Mouse (Mus musculus): ENCODE results near the gene Trnp1. TPM values are rescaled to one million over a fixed set of nuclear protein-coding genes. Genes with fewer than 3 reads are reported as not detected.

The Trnp1 gene
- 30.5 and 40.3 TPM in 2 replicates for polyA plus RNA-seq (2015; fragmentation: Nextera tagmentation; extraction: Ambion mirVana)

DNA sequence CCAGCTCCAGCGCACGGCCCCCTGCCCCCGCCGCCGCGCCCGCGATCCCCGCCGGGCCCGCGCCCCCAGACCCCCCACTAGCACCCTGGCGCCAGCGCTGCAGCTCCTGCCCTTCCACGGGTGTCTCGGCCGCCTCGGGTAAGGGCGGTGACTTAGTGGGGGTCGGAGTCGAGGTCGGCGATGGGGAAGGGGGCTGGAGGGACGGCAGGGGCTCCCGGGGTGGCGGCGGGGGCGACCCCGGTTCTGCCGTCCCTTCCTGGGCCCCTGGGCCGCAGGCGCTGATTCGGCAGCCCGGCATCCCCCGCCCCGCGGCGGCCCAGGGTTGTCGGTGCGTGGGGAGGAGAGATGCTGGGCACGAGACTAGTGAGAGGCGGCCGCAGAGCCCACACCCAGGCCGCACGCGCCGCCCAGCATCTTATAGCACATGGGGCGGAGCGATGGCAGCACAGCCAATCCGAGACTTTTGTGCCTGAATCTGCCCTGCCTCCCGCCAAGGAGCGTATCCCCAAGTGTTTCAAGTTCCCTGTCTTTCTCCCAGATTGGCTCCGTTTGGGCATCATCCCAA is at the start of gene Trnp1:
TSS of gene Trnp1 (minus strand) at position 391 of the 565 bp plus-strand sequence.

GRCm38 (mm10) chr4:133545272-133546231 is 47.2 kb upstream of the Trnp1 start, which contains the start of gene Nudc:
Gene Nudc, minus strand, starts transcription at chr4:133545996.

DNA sequence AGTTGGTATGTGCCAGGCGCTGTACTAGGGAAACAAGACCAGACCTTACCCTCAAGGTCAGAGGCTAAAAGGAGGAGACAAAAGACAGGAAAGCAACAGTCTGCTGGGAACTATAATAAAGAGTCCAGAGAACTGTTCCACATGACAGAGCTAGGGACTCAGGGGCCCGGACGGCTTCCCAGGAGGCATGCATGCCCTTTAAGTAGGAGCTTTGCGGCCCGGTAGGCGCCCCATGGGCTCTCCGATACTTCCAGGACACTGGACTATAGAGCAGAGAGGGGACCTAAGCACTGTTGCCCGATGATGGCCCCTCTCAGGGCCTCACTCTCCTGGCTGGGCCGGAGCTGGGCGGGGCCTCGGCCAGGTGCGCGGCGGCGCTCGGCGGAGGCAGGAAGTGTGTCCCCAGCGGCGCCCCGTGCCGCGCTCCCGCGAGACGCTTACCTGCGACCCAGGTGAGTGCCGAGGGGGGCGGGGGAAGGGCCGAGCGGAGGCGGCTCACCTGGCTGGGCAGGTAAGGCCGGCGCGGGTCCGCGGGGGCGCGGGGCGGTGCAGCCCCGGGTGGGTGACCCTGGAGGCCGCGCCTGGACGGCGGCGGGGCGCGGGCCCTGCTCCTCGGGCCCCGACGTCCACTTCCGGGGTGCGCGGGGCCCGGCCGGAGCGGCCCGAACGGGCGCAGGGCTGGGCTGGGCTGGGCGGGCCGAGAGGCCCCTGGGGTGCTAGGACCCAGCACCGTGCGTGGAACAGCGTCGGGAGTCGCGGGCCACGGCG is 20.4 kb upstream of the Trnp1 start, which contains the start of gene Kdf1:
TSS of gene Kdf1 (plus strand) at position 363 of the 768 bp plus-strand sequence.

GRCm38 (mm10) chr4:133479458-133480184 is 18.7 kb downstream of the Trnp1 start, which contains the start of gene Tent5b:
Gene Tent5b, plus strand, starts transcription at chr4:133480132.

Other genes starting within 250 kb of the Trnp1 start
- 0.15 TPM in 2 replicates for gene Sytl1, start 235.4 kb downstream of the Trnp1 start, polyA plus RNA-seq (2015; fragmentation: Nextera tagmentation; extraction: Ambion mirVana)
- 118 and 121 TPM in 2 replicates for gene Tmem222, start 220.8 kb downstream of the Trnp1 start, polyA plus RNA-seq (2015; fragmentation: Nextera tagmentation; extraction: Ambion mirVana)
- 15.2 and 15.3 TPM in 2 replicates for gene Wdtc1, start 145.1 kb downstream of the Trnp1 start, polyA plus RNA-seq (2015; fragmentation: Nextera tagmentation; extraction: Ambion mirVana)
- 7.9 and 10.2 TPM in 2 replicates for gene Slc9a1, start 128.8 kb downstream of the Trnp1 start, polyA plus RNA-seq (2015; fragmentation: Nextera tagmentation; extraction: Ambion mirVana)
- gene Tent5b, start 18.4 kb downstream of the Trnp1 start, polyA plus RNA-seq (2015; fragmentation: Nextera tagmentation; extraction: Ambion mirVana), result 0.23 and 0.49 TPM in 2 replicates
- 0.18 TPM in 1 of 2 replicates, not detected in the other for gene Kdf1, start 20.4 kb upstream of the Trnp1 start, polyA plus RNA-seq (2015; fragmentation: Nextera tagmentation; extraction: Ambion mirVana)
- 251 and 254 TPM in 2 replicates for gene Nudc, start 47.4 kb upstream of the Trnp1 start, polyA plus RNA-seq (2015; fragmentation: Nextera tagmentation; extraction: Ambion mirVana)
- gene Nr0b2, start 54.8 kb upstream of the Trnp1 start, polyA plus RNA-seq (2015; fragmentation: Nextera tagmentation; extraction: Ambion mirVana), result not detected in 2 replicates
- gene Gpatch3, start 76.2 kb upstream of the Trnp1 start, polyA plus RNA-seq (2015; fragmentation: Nextera tagmentation; extraction: Ambion mirVana), result 5.9 and 8.3 TPM in 2 replicates
- 14.5 and 14.7 TPM in 2 replicates for gene Gpn2, start 85.8 kb upstream of the Trnp1 start, polyA plus RNA-seq (2015; fragmentation: Nextera tagmentation; extraction: Ambion mirVana)
- 0.74 and 1.5 TPM in 2 replicates for gene Sfn, start 103.6 kb upstream of the Trnp1 start, polyA plus RNA-seq (2015; fragmentation: Nextera tagmentation; extraction: Ambion mirVana)
- 12.9 and 25.0 TPM in 2 replicates for gene Zdhhc18, start 151.6 kb upstream of the Trnp1 start, polyA plus RNA-seq (2015; fragmentation: Nextera tagmentation; extraction: Ambion mirVana)
- gene Pigv, start 174.1 kb upstream of the Trnp1 start, polyA plus RNA-seq (2015; fragmentation: Nextera tagmentation; extraction: Ambion mirVana), result 14.1 and 14.5 TPM in 2 replicates

All from neural tube, postnatal 0 days (tissue).